Mouse (Mus musculus) thymus, postnatal 10 days (tissue): ENCODE measurements around the gene Map1s.

Experiments
- DNase-seq, 2 experiments: peaks; one replicate each; pipeline ENCODE4 v3.0.0; 2021; ENCODE audit warnings: low spot score in 2 of 2

Gene Map1s

GRCm38 (mm10) chr8:70898661-70899198 is 7.0 kb upstream of the Map1s start:
- peak in 1 of 2 experiments; percentile 9 for DNase-seq

GRCm38 (mm10) chr8:70899226-70899625 is 6.5 kb upstream of the Map1s start:
- DNase-seq, result no peak

- no peak for DNase-seq
These were observed 4.8 kb upstream of the Map1s start for GRCm38 (mm10) chr8:70900872-70901387.

- no peak for DNase-seq
These were observed 3.5 kb upstream of the Map1s start for GRCm38 (mm10) chr8:70902211-70902610.

GRCm38 (mm10) chr8:70903112-70903511 is 2.6 kb upstream of the Map1s start:
- no peak for DNase-seq

- DNase-seq, result no peak
These were observed 2.1 kb upstream of the Map1s start for GRCm38 (mm10) chr8:70903582-70903981.

- no peak for DNase-seq
These were observed 1.2 kb upstream of the Map1s start for GRCm38 (mm10) chr8:70904532-70904931.

GRCm38 (mm10) chr8:70905463-70905830 is 285 bp upstream of the Map1s start:
- no peak for DNase-seq

GRCm38 (mm10) chr8:70907518-70907917 is 1.8 kb downstream of the Map1s start:
- no peak for DNase-seq

GRCm38 (mm10) chr8:70911596-70911995 is 5.9 kb downstream of the Map1s start:
- DNase-seq, result no peak

GRCm38 (mm10) chr8:70912955-70913354 is 7.2 kb downstream of the Map1s start:
- no peak for DNase-seq

GRCm38 (mm10) chr8:70913523-70913922 is 7.8 kb downstream of the Map1s start:
- no peak for DNase-seq

- no peak for DNase-seq
These were observed 9.0 kb downstream of the Map1s start for GRCm38 (mm10) chr8:70914704-70915103.

- no peak for DNase-seq
These were observed 14.6 kb downstream of the Map1s start for GRCm38 (mm10) chr8:70920049-70920922.

- no peak for DNase-seq
These were observed 18.4 kb downstream of the Map1s start for GRCm38 (mm10) chr8:70924151-70924550.

- no peak for DNase-seq
These were observed 20.0 kb downstream of the Map1s start for GRCm38 (mm10) chr8:70925754-70926153.

GRCm38 (mm10) chr8:70926396-70926795 is 20.7 kb downstream of the Map1s start:
- no peak for DNase-seq

- no peak for DNase-seq
These were observed 22.4 kb downstream of the Map1s start for GRCm38 (mm10) chr8:70928096-70928495.

- no peak for DNase-seq
These were observed 23.1 kb downstream of the Map1s start for GRCm38 (mm10) chr8:70928778-70929322.

GRCm38 (mm10) chr8:70931731-70932130 is 26.0 kb downstream of the Map1s start:
- DNase-seq, result no peak

GRCm38 (mm10) chr8:70933036-70933435 is 27.3 kb downstream of the Map1s start:
- DNase-seq, result no peak

- no peak for DNase-seq
These were observed 29.1 kb downstream of the Map1s start for GRCm38 (mm10) chr8:70934786-70935185.

GRCm38 (mm10) chr8:70937200-70937599 is 31.5 kb downstream of the Map1s start:
- DNase-seq, result no peak
